In genomic region chr4:126732531-126733380, GRCm38 (mm10) we compare ENCODE assay signal across 13 mouse cellular contexts. TPM values are rescaled to one million over a fixed set of nuclear protein-coding genes. Genes with fewer than 3 reads are reported as not detected.
DNase-seq lines count a peak whose midpoint lies in the region; ATAC-seq and TF ChIP-seq lines count a peak whose summit lies in the region.
"Had no signal": no experiment of that assay in that cellular context is flagged by ENCODE, and none has a peak within 500 bp of the region (broad histone marks: within the 10 kb centered on the region; RNA-seq: fewer than 3 reads in every experiment).

No protein-coding gene starts in this region.

- peaks cover 86% of the 10 kb centered on the region for H3K27me3 ChIP-seq in heart, postnatal 0 days (ENCODE audit: control insufficient read depth, insufficient read depth, low read length)
- H3K27me3 ChIP-seq in embryonic facial prominence, embryonic 12.5 days = peaks cover 89% of the 10 kb centered on the region
- H3K27me3 ChIP-seq in hindbrain, embryonic 14.5 days (ENCODE audit: control insufficient read depth, insufficient read depth, low read length) = peaks cover 85% of the 10 kb centered on the region
- H3K27me3 ChIP-seq in midbrain, embryonic 14.5 days (ENCODE audit: control insufficient read depth, insufficient read depth, low read length) = peaks cover 80% of the 10 kb centered on the region

- no peak overlapping the region; the same call in 1 of the 2 replicates for H3K4me2 ChIP-seq in heart, postnatal 0 days (ENCODE audit: low read depth, low read length)
- peak overlapping the region; percentile 16; the same call in 1 of the 2 replicates for H3K4me2 ChIP-seq in embryonic facial prominence, embryonic 12.5 days (replicated peaks)
- H3K4me2 ChIP-seq in hindbrain, embryonic 14.5 days (replicated peaks) = peak overlapping the region; percentile 24
- H3K4me2 ChIP-seq in midbrain, embryonic 14.5 days (ENCODE audit: low read length) = peak overlapping the region; percentile 41

- no peak for TF ChIP-seq CTCF in heart, postnatal 0 days (IDR thresholded peaks at IDR 0.05; ENCODE audit: low read depth)

- no peaks in the 10 kb centered on the region for H3K4me1 ChIP-seq in heart, postnatal 0 days (ENCODE audit: control insufficient read depth, insufficient read depth)
- H3K4me1 ChIP-seq in embryonic facial prominence, embryonic 12.5 days = peaks cover 9% of the 10 kb centered on the region; the same call in 1 of the 2 replicates
- peaks cover 4% of the 10 kb centered on the region; the same call in 1 of the 2 replicates for H3K4me1 ChIP-seq in hindbrain, embryonic 14.5 days (replicated peaks; ENCODE audit: control insufficient read depth, insufficient read depth, low read length)
- no peaks in the 10 kb centered on the region for H3K4me1 ChIP-seq in midbrain, embryonic 14.5 days (ENCODE audit: control insufficient read depth, insufficient read depth, low read length)

- TF ChIP-seq EP300 in heart, postnatal 0 days (IDR thresholded peaks at IDR 0.05; ENCODE audit: low read depth) = no peak

- no peaks in the 10 kb centered on the region for H3K9me3 ChIP-seq in heart, postnatal 0 days (replicated peaks; ENCODE audit: control insufficient read depth, low read length)
- no peaks in the 10 kb centered on the region for H3K9me3 ChIP-seq in embryonic facial prominence, embryonic 12.5 days
- no peaks in the 10 kb centered on the region for H3K9me3 ChIP-seq in hindbrain, embryonic 14.5 days (ENCODE audit: control insufficient read depth, low read length)
- no peaks in the 10 kb centered on the region for H3K9me3 ChIP-seq in midbrain, embryonic 14.5 days (ENCODE audit: control insufficient read depth, low read length)

- 7% methylated on average over 26 of the region's 26 CpGs for WGBS in heart, postnatal 0 days
- 4% methylated on average over 26 of the region's 26 CpGs for WGBS in embryonic facial prominence, embryonic 12.5 days
- 6% methylated on average over 26 of the region's 26 CpGs for WGBS in hindbrain, embryonic 14.5 days
- 3% methylated on average over 26 of the region's 26 CpGs for WGBS in midbrain, embryonic 14.5 days

- no peak overlapping the region for H3K9ac ChIP-seq in heart, postnatal 0 days (replicated peaks; ENCODE audit: low read depth, low read length)
- no peak overlapping the region for H3K9ac ChIP-seq in embryonic facial prominence, embryonic 12.5 days
- no peak overlapping the region for H3K9ac ChIP-seq in hindbrain, embryonic 14.5 days
- no peak overlapping the region; the same call in 1 of the 2 replicates for H3K9ac ChIP-seq in midbrain, embryonic 14.5 days (replicated peaks; ENCODE audit: low read length)

- no peaks in the 10 kb centered on the region for H3K36me3 ChIP-seq in heart, postnatal 0 days (replicated peaks; ENCODE audit: control insufficient read depth, insufficient read depth, low read length)
- H3K36me3 ChIP-seq in embryonic facial prominence, embryonic 12.5 days = no peaks in the 10 kb centered on the region
- no peaks in the 10 kb centered on the region for H3K36me3 ChIP-seq in hindbrain, embryonic 14.5 days (replicated peaks; ENCODE audit: control insufficient read depth, insufficient read depth)
- no peaks in the 10 kb centered on the region for H3K36me3 ChIP-seq in midbrain, embryonic 14.5 days (ENCODE audit: control insufficient read depth, insufficient read depth, low read length)

- ATAC-seq in heart, postnatal 0 days (ENCODE audit: insufficient read depth, low read depth) = no peak
- ATAC-seq in embryonic facial prominence, embryonic 12.5 days (ENCODE audit: insufficient number of reproducible peaks, insufficient read depth, low FRiP score, low TSS enrichment) = no peak
- ATAC-seq in hindbrain, embryonic 14.5 days (ENCODE audit: low FRiP score) = no peak
- ATAC-seq in midbrain, embryonic 14.5 days (ENCODE audit: low FRiP score, low TSS enrichment) = no peak

- H3K4me3 ChIP-seq in heart, postnatal 0 days (ENCODE audit: low read depth, low read length) = peak overlapping the region; percentile 13; the same call in 1 of the 2 replicates
- peak overlapping the region; percentile 11; the same call in 1 of the 2 replicates for H3K4me3 ChIP-seq in embryonic facial prominence, embryonic 12.5 days
- H3K4me3 ChIP-seq in hindbrain, embryonic 14.5 days (replicated peaks; ENCODE audit: low read length) = no peak overlapping the region; the same call in 1 of the 2 replicates
- peak overlapping the region; percentile 19 for H3K4me3 ChIP-seq in midbrain, embryonic 14.5 days (replicated peaks; ENCODE audit: low read depth, low read length)

- H3K27ac ChIP-seq in heart, postnatal 0 days (ENCODE audit: low read depth) = no peak overlapping the region
- H3K27ac ChIP-seq in embryonic facial prominence, embryonic 12.5 days = no peak overlapping the region
- no peak overlapping the region for H3K27ac ChIP-seq in hindbrain, embryonic 14.5 days
- H3K27ac ChIP-seq in midbrain, embryonic 14.5 days (replicated peaks; ENCODE audit: low read depth, low read length) = no peak overlapping the region

- no peak for DNase-seq in heart, postnatal 0 days (ENCODE audit: low spot score)
- DNase-seq in heart, adult 8-10 months (ENCODE audit: low spot score) = no peak
- no peak for DNase-seq in hindbrain, embryonic 14.5 days (ENCODE audit: low spot score)
- DNase-seq in midbrain, embryonic 14.5 days = peak; percentile 17
- no peak for DNase-seq in thymus, postnatal 4 days
- DNase-seq in left cerebral cortex, adult 8-10 months (ENCODE audit: low spot score in 2 of 2) = no peak
- DNase-seq: cerebellum, postnatal 36 days; gastrocnemius, postnatal 14 days; lung, postnatal 36 days had no signal

RNA-seq across cellular contexts. Expression of gene Tfap2e, which starts 3.3 kb away (rescaled TPM):
- not detected in 2 replicates for total RNA-seq in heart, postnatal 0 days (2014; rRNA removed; ENCODE audit: low replicate concordance)
- polyA plus RNA-seq in heart, postnatal 0 days (2015; fragmentation: Nextera tagmentation; extraction: Ambion mirVana) = not detected in 2 replicates
- total RNA-seq in heart, adult 8-10 months (2022) = under 1 TPM in 1 of 4 experiments, not detected in 3; 0.11 TPM
- 0.34 TPM in 1 of 2 replicates, not detected in the other for polyA plus RNA-seq in embryonic facial prominence, embryonic 12.5 days (2016; fragmentation: Nextera tagmentation; extraction: Ambion mirVana)
- 0.48 and 0.54 TPM in 2 replicates for polyA plus RNA-seq in hindbrain, embryonic 14.5 days (2014; fragmentation: Nextera tagmentation; extraction: Ambion mirVana)
- 0.97 and 2.0 TPM in 2 replicates for polyA plus RNA-seq in midbrain, embryonic 14.5 days (2014; fragmentation: Nextera tagmentation; extraction: Ambion mirVana)
- total RNA-seq in left cerebral cortex, adult 8-10 months (2022) = not detected
- total RNA-seq: adrenal gland, postnatal 4 days; gastrocnemius, postnatal 14 days; MEL; neutrophil, adult 5-6 weeks had no signal

RNA-seq across cellular contexts. Expression of gene Ncdn, which starts 20.5 kb away (rescaled TPM):
- total RNA-seq in heart, postnatal 0 days (2014; rRNA removed; ENCODE audit: low replicate concordance) = 29.0 and 36.2 TPM in 2 replicates
- polyA plus RNA-seq in heart, postnatal 0 days (2015; fragmentation: Nextera tagmentation; extraction: Ambion mirVana) = 11.0 TPM in 2 replicates
- 10 to 100 TPM; 17.2 to 20.1 (median 17.8) TPM for total RNA-seq in heart, adult 8-10 months (2022)
- 35.2 and 37.2 TPM in 2 replicates for polyA plus RNA-seq in embryonic facial prominence, embryonic 12.5 days (2016; fragmentation: Nextera tagmentation; extraction: Ambion mirVana)
- 116 and 123 TPM in 2 replicates for polyA plus RNA-seq in hindbrain, embryonic 14.5 days (2014; fragmentation: Nextera tagmentation; extraction: Ambion mirVana)
- polyA plus RNA-seq in midbrain, embryonic 14.5 days (2014; fragmentation: Nextera tagmentation; extraction: Ambion mirVana) = 88.9 and 91.8 TPM in 2 replicates
- total RNA-seq in left cerebral cortex, adult 8-10 months (2022) = 100 to 1,000 TPM; 980 to 990 (median 985) TPM

RNA-seq across cellular contexts. Expression of gene AU040320, which starts 20.6 kb away (rescaled TPM):
- total RNA-seq in heart, postnatal 0 days (2014; rRNA removed; ENCODE audit: low replicate concordance) = 50.6 and 69.0 TPM in 2 replicates
- 15.7 and 16.6 TPM in 2 replicates for polyA plus RNA-seq in heart, postnatal 0 days (2015; fragmentation: Nextera tagmentation; extraction: Ambion mirVana)
- total RNA-seq in heart, adult 8-10 months (2022) = 10 to 100 TPM; 27.8 to 33.6 (median 31.3) TPM
- 18.1 and 20.4 TPM in 2 replicates for polyA plus RNA-seq in embryonic facial prominence, embryonic 12.5 days (2016; fragmentation: Nextera tagmentation; extraction: Ambion mirVana)
- polyA plus RNA-seq in hindbrain, embryonic 14.5 days (2014; fragmentation: Nextera tagmentation; extraction: Ambion mirVana) = 37.3 and 42.6 TPM in 2 replicates
- polyA plus RNA-seq in midbrain, embryonic 14.5 days (2014; fragmentation: Nextera tagmentation; extraction: Ambion mirVana) = 35.8 and 38.9 TPM in 2 replicates
- total RNA-seq in left cerebral cortex, adult 8-10 months (2022) = 10 to 100 TPM; 62.6 to 66.9 (median 65.0) TPM

RNA-seq across cellular contexts. Expression of gene Psmb2, which starts 55.3 kb away (rescaled TPM):
- 232 and 263 TPM in 2 replicates for total RNA-seq in heart, postnatal 0 days (2014; rRNA removed; ENCODE audit: low replicate concordance)
- polyA plus RNA-seq in heart, postnatal 0 days (2015; fragmentation: Nextera tagmentation; extraction: Ambion mirVana) = 443 and 455 TPM in 2 replicates
- 100 to 1,000 TPM; 116 to 140 (median 123) TPM for total RNA-seq in heart, adult 8-10 months (2022)
- 459 and 471 TPM in 2 replicates for polyA plus RNA-seq in embryonic facial prominence, embryonic 12.5 days (2016; fragmentation: Nextera tagmentation; extraction: Ambion mirVana)
- 432 and 451 TPM in 2 replicates for polyA plus RNA-seq in hindbrain, embryonic 14.5 days (2014; fragmentation: Nextera tagmentation; extraction: Ambion mirVana)
- 442 and 480 TPM in 2 replicates for polyA plus RNA-seq in midbrain, embryonic 14.5 days (2014; fragmentation: Nextera tagmentation; extraction: Ambion mirVana)
- total RNA-seq in left cerebral cortex, adult 8-10 months (2022) = 100 to 1,000 TPM in 3 of 4 experiments, 10 to 100 TPM in 1; 84.9 to 112 (median 104) TPM
